Mouse (Mus musculus) adrenal gland, adult 18-20 months (tissue): Measurements from ENCODE around the gene Anxa6. TPM values are rescaled to one million over a fixed set of nuclear protein-coding genes. Genes with fewer than 3 reads are reported as not detected.
A peak's percentile ranks its signal among the peaks of the same experiment; 100 is the strongest.

Experiments
- DNase-seq, 2 experiments: peaks; one replicate each; pipeline ENCODE4 v3.0.0; 2021 to 2022; ENCODE audit warnings: low spot score in 2 of 2
- total RNA-seq, 2 experiments: library from RNA; stranded (reverse); gene quantifications; 1 replicate in 1 of 2; 2 replicates in 1 of 2; pipeline ENCODE4 v1.2.3; 2021

Anxa6 gene
- total RNA-seq, 2 experiments from 2014 or later: 123 to 197 TPM

DNA sequence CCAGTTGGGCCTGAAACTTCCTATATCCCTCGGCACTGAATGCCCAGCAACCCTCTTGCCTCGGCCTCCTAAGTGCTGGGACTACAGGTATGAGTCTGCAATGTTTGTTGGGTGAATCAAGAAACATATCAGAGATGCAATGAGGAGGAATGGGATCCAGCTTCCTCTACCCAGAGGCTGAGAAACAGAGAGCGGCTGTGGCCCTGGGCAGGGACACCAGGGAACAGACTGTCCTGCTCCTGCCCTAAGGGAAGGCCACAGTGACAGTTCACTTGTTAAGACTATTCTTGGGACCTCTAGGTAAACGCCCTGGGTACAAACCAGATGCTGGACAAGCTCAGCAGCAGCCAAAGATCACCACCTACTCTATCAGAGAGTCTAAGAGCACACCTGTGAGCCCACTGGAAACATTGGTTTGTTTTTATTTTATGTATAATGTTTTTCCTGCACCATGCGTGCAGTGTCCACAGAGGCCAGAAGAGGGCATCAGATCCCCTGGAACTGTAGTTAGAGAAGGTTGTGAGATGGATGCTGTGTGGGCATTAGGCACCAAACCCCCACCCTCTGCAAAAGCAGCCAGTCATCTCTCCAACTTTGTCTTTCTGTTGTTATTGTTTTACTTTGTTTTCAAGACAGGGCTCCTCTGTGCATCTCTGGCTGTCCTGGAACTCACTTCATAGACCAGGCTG is 101.7 kb downstream of the Anxa6 start:
- peak in 1 of 2 experiments; percentile 70 for DNase-seq

DNA sequence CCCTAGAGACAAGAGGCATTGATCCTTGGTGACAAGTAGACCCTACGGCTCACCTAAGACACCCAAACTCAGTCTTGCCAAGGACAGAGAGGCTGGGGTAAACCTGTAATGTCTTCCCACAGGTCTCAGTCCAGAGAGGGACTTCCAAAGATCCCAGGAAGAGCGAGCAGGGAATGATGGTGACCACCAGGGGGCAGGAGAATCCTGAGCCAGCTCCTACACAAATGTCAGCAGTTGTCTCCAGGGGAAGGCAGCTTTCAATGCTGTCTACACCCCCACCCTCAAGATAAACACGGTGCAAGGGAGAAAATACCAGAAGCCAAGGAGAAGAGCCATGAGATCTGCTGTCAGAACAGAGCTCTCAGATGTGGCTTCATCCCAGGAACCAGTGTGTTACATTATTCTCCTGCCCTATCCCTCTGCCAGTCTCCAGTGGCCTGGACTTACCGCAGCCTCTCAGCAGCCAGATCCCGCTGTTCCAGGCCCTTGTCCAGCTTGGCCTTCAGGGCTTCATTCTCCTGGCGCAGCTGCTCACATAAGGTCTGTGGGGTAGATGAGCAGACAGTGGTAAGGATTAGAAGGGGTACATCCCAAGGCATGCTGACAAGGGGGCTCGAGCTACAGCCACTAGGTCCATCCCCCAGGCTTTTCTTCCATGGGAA is 102.8 kb downstream of the Anxa6 start:
- DNase-seq: peak in 1 of 2 experiments; percentile 62

DNA sequence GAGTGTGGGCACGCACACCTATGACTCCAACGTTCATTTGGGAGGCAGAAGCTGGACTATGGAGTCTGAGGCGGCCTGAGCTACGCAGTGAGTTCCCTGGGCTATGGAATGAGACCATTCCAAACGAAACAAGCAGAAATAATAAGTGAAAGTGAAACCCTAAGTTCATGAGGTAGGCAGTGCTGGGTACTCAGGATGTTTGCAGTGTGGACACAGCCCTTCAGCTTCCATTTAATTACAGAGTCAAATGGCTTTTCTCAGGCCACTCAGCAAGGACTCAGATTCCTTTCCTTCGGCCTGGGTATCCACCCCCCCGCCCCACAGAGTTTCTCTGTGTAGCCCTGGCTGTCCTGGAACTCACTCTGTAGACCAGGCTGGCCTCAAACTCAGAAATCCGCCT is 103.5 kb downstream of the Anxa6 start:
- no peak for DNase-seq

DNA sequence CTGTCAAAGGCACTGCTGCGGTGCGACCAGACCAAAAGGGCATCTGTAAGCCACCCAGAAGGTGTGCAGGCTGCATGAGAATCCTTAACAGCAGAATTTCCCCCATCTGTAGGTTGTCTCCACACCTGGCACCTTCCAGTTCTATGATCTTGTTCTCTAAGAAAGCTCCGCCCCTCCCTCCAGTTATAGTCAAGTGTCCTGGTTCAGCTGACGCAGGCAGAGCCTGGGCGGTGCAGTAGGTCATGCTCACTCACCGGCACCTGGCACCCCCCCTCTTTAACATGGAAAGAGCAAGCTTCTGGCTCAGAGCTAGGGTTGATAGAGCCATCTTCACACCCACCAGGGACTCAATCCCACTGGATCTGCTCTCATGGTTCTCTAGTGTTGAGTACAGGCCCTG is 104.0 kb downstream of the Anxa6 start:
- DNase-seq: no peak

Other genes starting within 250 kb of the Anxa6 start
- gene Cdc42se2, start 245.8 kb downstream of the Anxa6 start, total RNA-seq: 10 to 100 TPM; 18.5 to 21.1 TPM
- 10 to 100 TPM in 1 of 2 experiments, 1 to 10 TPM in 1; 8.4 to 22.2 TPM for gene Lyrm7, start 172.5 kb downstream of the Anxa6 start, total RNA-seq
- 100 to 1,000 TPM; 347 to 382 TPM for gene Hint1, start 167.1 kb downstream of the Anxa6 start, total RNA-seq
- 100 to 1,000 TPM; 218 to 375 TPM for gene Gpx3, start 131.0 kb downstream of the Anxa6 start, total RNA-seq
- gene Tnip1, start 70.5 kb downstream of the Anxa6 start, total RNA-seq: 10 to 100 TPM; 63.7 to 85.8 TPM
- gene Ccdc69, start 44.7 kb upstream of the Anxa6 start, total RNA-seq: 1 to 10 TPM; 7.4 to 9.8 TPM
- gene Gm2a, start 64.7 kb upstream of the Anxa6 start, total RNA-seq: 100 to 1,000 TPM; 189 to 249 TPM
- gene Slc36a3, start 118.3 kb upstream of the Anxa6 start, total RNA-seq: not detected
- gene Slc36a2, start 151.6 kb upstream of the Anxa6 start, total RNA-seq: 100 to 1,000 TPM in 1 of 2 experiments, 10 to 100 TPM in 1; 81.9 to 164 TPM
- 10 to 100 TPM; 17.8 to 18.4 TPM for gene Slc36a1, start 170.9 kb upstream of the Anxa6 start, total RNA-seq